Mouse (Mus musculus) CH12.LX (cell line): ENCODE measurements around the gene Cnnm2.
"Not testable (repeated sequence)": the region's sequence is repeated elsewhere in the genome, so short reads cannot be mapped to it uniquely, and the experiment has no call there.

Experiments used
- CHD1 ChIP-seq: IDR thresholded peaks from 2 replicates; pipeline ENCODE4 v1.6.1; 2012; ENCODE audit warnings: low read depth, low read length, improper control_type of control experiment, inconsistent platforms
- CTCF ChIP-seq, 2 experiments: IDR thresholded peaks in 1 of 2; conservative IDR thresholded peaks in 1 of 2; 2 replicates each; pipeline ENCODE4 v1.5.1; 2011 to 2012; ENCODE audit warnings: low read depth in 2 of 2, low read length in 2 of 2, improper control_type of control experiment in 1 of 2, inconsistent platforms in 1 of 2, mild to moderate bottlenecking in 1 of 2, moderate library complexity in 1 of 2
- E2F4 ChIP-seq: IDR thresholded peaks from 2 replicates; pipeline ENCODE4 v1.6.1; 2011; ENCODE audit warnings: low read depth, low read length, improper control_type of control experiment; ENCODE audit not compliant: insufficient replicate concordance
- HCFC1 ChIP-seq: IDR thresholded peaks from 2 replicates; pipeline ENCODE4 v1.6.1; 2012; ENCODE audit warnings: low read depth, mild to moderate bottlenecking, inconsistent platforms, low read length, improper control_type of control experiment
- JUND ChIP-seq: conservative IDR thresholded peaks from 2 replicates; pipeline ENCODE4 v1.6.1; 2011; ENCODE audit warnings: low read depth, low read length, improper control_type of control experiment
- MAZ ChIP-seq: IDR thresholded peaks from 2 replicates; pipeline ENCODE4 v1.6.1; 2012; ENCODE audit warnings: low read depth, mild to moderate bottlenecking, inconsistent platforms, low read length, improper control_type of control experiment, moderate library complexity
- MXI1 ChIP-seq: IDR thresholded peaks from 2 replicates; pipeline ENCODE4 v1.6.1; 2011; ENCODE audit warnings: mild to moderate bottlenecking, low read depth, low read length, improper control_type of control experiment
- PAX5 ChIP-seq: IDR thresholded peaks from 2 replicates; pipeline ENCODE4 v1.6.1; 2012; ENCODE audit warnings: low read length, inconsistent platforms, mixed read lengths
- POLR2A ChIP-seq: IDR thresholded peaks from 2 replicates; pipeline ENCODE4 v1.6.1; 2011; ENCODE audit warnings: low read depth, mild to moderate bottlenecking, improper control_type of control experiment, low read length
- SIN3A ChIP-seq: IDR thresholded peaks from 2 replicates; pipeline ENCODE4 v1.6.1; 2012; ENCODE audit warnings: low read length, improper control_type of control experiment, inconsistent platforms
- ZNF384 ChIP-seq: IDR thresholded peaks from 2 replicates; pipeline ENCODE4 v1.6.1; 2012; ENCODE audit warnings: low read depth, low read length, improper control_type of control experiment, inconsistent platforms

- peak in 1 of 2 experiments; percentile 21; a peak in 2 of 4 replicates for TF ChIP-seq CTCF (conservative IDR thresholded peaks at IDR 0.05 in 1 of 2, IDR thresholded peaks at IDR 0.05 in 1 of 2; ENCODE audit: low read depth in 2 of 2, low read length in 2 of 2)
- TF ChIP-seq SIN3A, HCFC1, JUND, MAZ, CHD1, MXI1, PAX5, ZNF384, POLR2A, E2F4: not testable (repeated sequence)
These were observed 28.7 kb upstream of the Cnnm2 start for GRCm38 (mm10) chr19:46732673-46733072.
